Mouse (Mus musculus): Measurements from ENCODE around the gene Chtf18. TPM values are rescaled to one million over a fixed set of nuclear protein-coding genes. Genes with fewer than 3 reads are reported as not detected.
A peak's percentile ranks its signal among the peaks of the same experiment; 100 is the strongest.
"Not testable (repeated sequence)": the region's sequence is repeated elsewhere in the genome, so short reads cannot be mapped to it uniquely, and the experiment has no call there.

The Chtf18 gene
- polyA plus RNA-seq, 1 experiment from 2014 or later = 17.7 TPM

DNA sequence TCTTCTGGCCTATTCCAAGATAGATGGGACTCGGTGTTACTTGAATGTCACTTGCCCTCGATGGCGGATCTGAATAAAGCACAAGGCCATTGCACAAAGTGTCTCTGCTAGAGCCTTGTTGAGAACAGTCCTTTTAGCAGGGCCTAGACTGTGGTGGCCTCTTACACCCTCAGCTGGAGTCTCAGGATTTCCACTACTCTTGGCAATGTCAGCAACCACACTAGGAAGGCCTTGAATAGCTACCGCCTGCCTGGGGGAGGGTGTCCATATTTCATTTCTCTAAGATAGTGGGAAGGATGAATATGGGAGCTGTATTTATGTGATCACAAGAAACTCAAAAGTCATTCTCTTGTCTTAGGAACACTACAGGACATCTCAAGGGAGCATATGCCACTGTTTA, 21.0 kb upstream of the Chtf18 start:
- Histone ChIP-seq H3K9me3 (replicated peaks; ENCODE audit: control insufficient read depth, low read length) (no peaks in the 10 kb centered on the region), H3K4me2 (ENCODE audit: low read depth, low read length) (no peak overlapping the region), H3K4me3 (ENCODE audit: low read depth, low read length) (no peak overlapping the region), H3K4me1 (ENCODE audit: control insufficient read depth, insufficient read depth, low read length) (no peaks in the 10 kb centered on the region), H3K27me3 (ENCODE audit: control insufficient read depth, insufficient read depth, low read length) (no peaks in the 10 kb centered on the region), H3K27ac (replicated peaks; ENCODE audit: low read depth, low read length) (no peak overlapping the region), H3K36me3 (replicated peaks; ENCODE audit: control insufficient read depth, insufficient read depth, low read depth, low read length) (no peaks in the 10 kb centered on the region), H3K9ac (replicated peaks; ENCODE audit: low read length) (no peak overlapping the region)
- ATAC-seq (replicated peaks; ENCODE audit: insufficient number of reproducible peaks, low FRiP score, low TSS enrichment, low read depth) (no peak), DNase-seq (ENCODE audit: low spot score) (no peak)
- WGBS = 97% methylated on average over 4 of the region's 4 CpGs

DNA sequence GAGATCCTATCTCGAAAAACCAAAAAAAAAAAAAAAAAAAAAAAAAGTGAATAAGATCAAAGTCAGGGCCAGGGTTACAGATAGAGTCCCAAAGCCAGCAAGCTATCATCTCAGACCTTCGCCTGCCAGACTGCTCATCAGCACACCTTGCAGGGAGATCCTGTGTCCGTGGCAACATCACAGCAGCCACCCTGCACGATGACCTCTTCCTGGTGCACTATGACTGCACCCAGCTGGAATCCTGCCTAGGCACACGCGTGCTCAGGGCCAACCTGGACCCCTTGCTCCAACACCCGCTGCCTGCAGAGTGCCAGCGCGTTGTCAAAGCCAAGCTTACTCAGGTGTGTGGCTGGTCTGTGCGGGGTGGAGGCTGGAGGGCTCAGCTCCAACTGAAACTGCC, 17.1 kb upstream of the Chtf18 start:
- no peaks in the 10 kb centered on the region for H3K9me3 ChIP-seq (replicated peaks; ENCODE audit: control insufficient read depth, low read length)
- no peak for ATAC-seq (replicated peaks; ENCODE audit: insufficient number of reproducible peaks, low FRiP score, low TSS enrichment, low read depth)
- H3K27ac ChIP-seq (replicated peaks; ENCODE audit: low read depth, low read length) = no peak overlapping the region
- no peaks in the 10 kb centered on the region for H3K27me3 ChIP-seq (ENCODE audit: control insufficient read depth, insufficient read depth, low read length)
- DNase-seq (ENCODE audit: low spot score) = no peak
- H3K4me2 ChIP-seq (ENCODE audit: low read depth, low read length) = no peak overlapping the region
- no peaks in the 10 kb centered on the region for H3K36me3 ChIP-seq (replicated peaks; ENCODE audit: control insufficient read depth, insufficient read depth, low read depth, low read length)
- H3K4me1 ChIP-seq (ENCODE audit: control insufficient read depth, insufficient read depth, low read length) = no peaks in the 10 kb centered on the region
- WGBS = 78% methylated on average over 10 of the region's 10 CpGs
- no peak overlapping the region for H3K4me3 ChIP-seq (ENCODE audit: low read depth, low read length)
- no peak overlapping the region for H3K9ac ChIP-seq (replicated peaks; ENCODE audit: low read length)

DNA sequence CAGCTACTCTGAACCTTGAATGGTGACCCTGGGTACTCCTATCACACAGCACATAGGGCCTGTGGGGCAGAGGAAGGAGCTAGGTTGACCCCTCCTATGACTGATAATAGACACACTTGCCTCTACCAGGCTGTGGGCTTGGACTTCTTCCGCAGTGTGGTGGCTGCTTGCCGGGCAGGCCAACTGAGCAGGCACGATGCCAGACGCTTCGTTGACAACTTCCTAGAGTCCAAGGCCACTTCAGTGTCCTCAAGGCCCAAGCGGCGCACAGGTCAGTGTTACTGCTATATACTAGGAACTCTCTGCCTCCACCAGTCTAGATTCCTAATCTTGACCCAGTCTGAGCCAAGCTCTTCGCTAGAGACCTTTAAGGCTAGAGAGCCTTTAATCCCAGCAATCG, 16.6 kb upstream of the Chtf18 start:
- no peak for ATAC-seq (replicated peaks; ENCODE audit: insufficient number of reproducible peaks, low FRiP score, low TSS enrichment, low read depth)

DNA sequence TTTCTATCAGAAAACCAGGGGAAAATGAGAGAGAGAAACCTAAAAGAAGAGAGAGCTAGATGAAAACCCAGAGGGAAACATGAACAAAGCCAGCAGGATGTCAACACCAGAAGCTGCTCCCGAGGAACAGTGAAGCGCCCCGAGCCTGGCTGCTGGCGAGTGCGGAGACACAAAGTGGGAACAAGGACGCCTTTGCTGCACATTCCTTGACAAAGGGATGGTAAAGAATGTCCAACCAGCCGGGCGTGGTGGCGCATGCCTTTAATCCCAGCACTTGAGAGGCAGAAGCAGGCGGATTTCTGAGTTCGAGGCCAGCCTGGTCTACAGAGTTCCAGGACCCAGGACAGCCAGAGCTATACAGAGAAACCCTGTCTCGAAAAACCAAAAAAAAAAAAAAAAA, 14.3 kb upstream of the Chtf18 start:
- not testable (repeated sequence) for H3K4me3 ChIP-seq (ENCODE audit: low read depth, low read length); H3K4me2 ChIP-seq (ENCODE audit: low read depth, low read length); DNase-seq (ENCODE audit: low spot score); H3K36me3 ChIP-seq (replicated peaks; ENCODE audit: control insufficient read depth, insufficient read depth, low read depth, low read length); H3K4me1 ChIP-seq (ENCODE audit: control insufficient read depth, insufficient read depth, low read length); ATAC-seq (replicated peaks; ENCODE audit: insufficient number of reproducible peaks, low FRiP score, low TSS enrichment, low read depth); H3K27ac ChIP-seq (replicated peaks; ENCODE audit: low read depth, low read length); H3K9me3 ChIP-seq (replicated peaks; ENCODE audit: control insufficient read depth, low read length); H3K27me3 ChIP-seq (ENCODE audit: control insufficient read depth, insufficient read depth, low read length); H3K9ac ChIP-seq (replicated peaks; ENCODE audit: low read length)
- WGBS = 75% methylated on average over 12 of the region's 12 CpGs

More for the DNA sequence above, 16.6 kb upstream of the Chtf18 start:
- Histone ChIP-seq H3K4me1 (ENCODE audit: control insufficient read depth, insufficient read depth, low read length) (no peaks in the 10 kb centered on the region), H3K36me3 (replicated peaks; ENCODE audit: control insufficient read depth, insufficient read depth, low read depth, low read length) (no peaks in the 10 kb centered on the region), H3K4me3 (ENCODE audit: low read depth, low read length) (no peak overlapping the region), H3K9me3 (replicated peaks; ENCODE audit: control insufficient read depth, low read length) (no peaks in the 10 kb centered on the region), H3K4me2 (ENCODE audit: low read depth, low read length) (no peak overlapping the region), H3K27me3 (ENCODE audit: control insufficient read depth, insufficient read depth, low read length) (no peaks in the 10 kb centered on the region), H3K27ac (replicated peaks; ENCODE audit: low read depth, low read length) (no peak overlapping the region), H3K9ac (replicated peaks; ENCODE audit: low read length) (no peak overlapping the region)
- WGBS = 92% methylated on average over 9 of the region's 9 CpGs
- DNase-seq (ENCODE audit: low spot score) = no peak

DNA sequence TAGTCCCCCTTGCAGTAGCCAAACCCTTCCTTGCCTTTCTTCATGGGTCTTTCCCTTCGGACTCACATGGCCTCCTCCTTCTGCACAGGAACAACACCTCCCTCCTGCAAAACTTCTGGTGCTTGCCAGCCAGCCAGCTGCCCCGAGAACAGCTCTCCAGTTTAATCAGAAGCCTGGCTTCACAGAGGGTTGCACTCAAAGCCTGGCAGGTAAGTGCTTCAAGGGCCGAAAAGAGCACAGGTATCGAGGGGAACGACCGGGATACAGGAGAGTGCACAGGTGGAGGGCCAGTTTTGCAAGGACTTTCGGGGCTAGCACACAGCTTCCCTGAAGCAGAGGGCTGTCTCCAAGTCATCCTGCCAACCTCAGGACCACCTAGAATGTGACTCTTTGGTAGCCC, 11.6 kb upstream of the Chtf18 start:
- Histone ChIP-seq H3K27ac (replicated peaks; ENCODE audit: low read depth, low read length) (no peak overlapping the region), H3K4me2 (ENCODE audit: low read depth, low read length) (no peak overlapping the region), H3K4me1 (ENCODE audit: control insufficient read depth, insufficient read depth, low read length) (no peaks in the 10 kb centered on the region), H3K36me3 (replicated peaks; ENCODE audit: control insufficient read depth, insufficient read depth, low read depth, low read length) (no peaks in the 10 kb centered on the region), H3K4me3 (ENCODE audit: low read depth, low read length) (no peak overlapping the region), H3K9ac (replicated peaks; ENCODE audit: low read length) (no peak overlapping the region), H3K27me3 (ENCODE audit: control insufficient read depth, insufficient read depth, low read length) (no peaks in the 10 kb centered on the region), H3K9me3 (replicated peaks; ENCODE audit: control insufficient read depth, low read length) (no peaks in the 10 kb centered on the region)
- ATAC-seq (replicated peaks; ENCODE audit: insufficient number of reproducible peaks, low FRiP score, low TSS enrichment, low read depth) (no peak), DNase-seq (ENCODE audit: low spot score) (no peak)
- WGBS = 82% methylated on average over 7 of the region's 7 CpGs

DNA sequence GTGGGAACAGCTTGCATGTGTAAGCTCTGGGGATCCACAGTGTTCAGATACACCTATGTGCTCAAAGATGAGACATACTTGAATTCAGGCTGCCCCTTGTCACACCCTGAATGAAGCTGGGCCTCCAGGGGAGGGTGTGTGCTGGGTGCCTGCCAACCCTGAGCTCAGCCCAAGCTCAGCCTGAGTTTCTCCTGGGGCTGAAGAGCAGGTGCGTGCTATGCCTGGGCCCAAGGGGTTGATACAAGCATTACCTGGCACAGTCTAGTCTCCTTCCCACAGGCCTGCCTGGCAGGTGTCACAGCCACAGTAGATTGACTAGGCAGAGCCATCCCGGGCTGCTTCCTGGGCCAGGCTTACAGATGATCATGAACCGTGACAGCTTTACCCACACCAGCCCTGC, 8.5 kb upstream of the Chtf18 start, which contains the start of gene Mslnl:
Gene Mslnl, plus strand, starts transcription at position 298 of the 400 bp plus-strand sequence.
- no peak within 1 kb of the TSS for H3K9ac ChIP-seq (replicated peaks; ENCODE audit: low read length)
- H3K27ac ChIP-seq (replicated peaks; ENCODE audit: low read depth, low read length) = no peak within 1 kb of the TSS
- DNase-seq (ENCODE audit: low spot score) (no peak), ATAC-seq (replicated peaks; ENCODE audit: insufficient number of reproducible peaks, low FRiP score, low TSS enrichment, low read depth) (no peak)
- no peaks in the 10 kb centered on the region for H3K4me1 ChIP-seq (ENCODE audit: control insufficient read depth, insufficient read depth, low read length)
- H3K27me3 ChIP-seq (ENCODE audit: control insufficient read depth, insufficient read depth, low read length) = no peaks in the 10 kb centered on the region
- no peak within 1 kb of the TSS for H3K4me2 ChIP-seq (ENCODE audit: low read depth, low read length)
- 67% methylated on average over 3 of the region's 3 CpGs for WGBS
- no peaks in the 10 kb centered on the region for H3K36me3 ChIP-seq (replicated peaks; ENCODE audit: control insufficient read depth, insufficient read depth, low read depth, low read length)
- no peaks in the 10 kb centered on the region for H3K9me3 ChIP-seq (replicated peaks; ENCODE audit: control insufficient read depth, low read length)
- no peak within 1 kb of the TSS for H3K4me3 ChIP-seq (ENCODE audit: low read depth, low read length)

DNA sequence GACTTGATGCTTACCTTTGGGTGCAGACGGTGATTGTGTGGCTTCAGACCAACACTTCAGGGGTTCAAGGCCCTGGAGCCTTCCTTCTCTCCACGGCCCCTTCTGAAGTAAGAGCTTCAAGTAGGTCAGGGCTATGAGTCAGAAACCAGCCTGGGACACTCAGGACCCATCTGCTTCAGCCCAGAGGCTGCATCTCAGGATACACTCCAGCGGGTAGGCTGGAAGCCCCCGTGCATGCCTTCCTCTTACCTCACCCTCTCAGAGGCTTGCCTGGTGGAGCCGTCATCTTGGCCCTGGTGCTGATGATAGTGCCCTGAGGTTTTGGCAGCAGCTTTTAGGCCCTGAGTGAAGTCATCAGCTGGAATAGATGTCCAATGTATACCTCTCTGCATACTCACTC, 8.0 kb upstream of the Chtf18 start:
- Histone ChIP-seq H3K4me2 (ENCODE audit: low read depth, low read length) (no peak overlapping the region), H3K9ac (replicated peaks; ENCODE audit: low read length) (no peak overlapping the region), H3K27me3 (ENCODE audit: control insufficient read depth, insufficient read depth, low read length) (no peaks in the 10 kb centered on the region), H3K4me1 (ENCODE audit: control insufficient read depth, insufficient read depth, low read length) (no peaks in the 10 kb centered on the region), H3K27ac (replicated peaks; ENCODE audit: low read depth, low read length) (no peak overlapping the region), H3K9me3 (replicated peaks; ENCODE audit: control insufficient read depth, low read length) (no peaks in the 10 kb centered on the region), H3K4me3 (ENCODE audit: low read depth, low read length) (no peak overlapping the region), H3K36me3 (replicated peaks; ENCODE audit: control insufficient read depth, insufficient read depth, low read depth, low read length) (no peaks in the 10 kb centered on the region)
- DNase-seq (ENCODE audit: low spot score) (no peak), ATAC-seq (replicated peaks; ENCODE audit: insufficient number of reproducible peaks, low FRiP score, low TSS enrichment, low read depth) (no peak)
- 84% methylated on average over 5 of the region's 5 CpGs for WGBS

DNA sequence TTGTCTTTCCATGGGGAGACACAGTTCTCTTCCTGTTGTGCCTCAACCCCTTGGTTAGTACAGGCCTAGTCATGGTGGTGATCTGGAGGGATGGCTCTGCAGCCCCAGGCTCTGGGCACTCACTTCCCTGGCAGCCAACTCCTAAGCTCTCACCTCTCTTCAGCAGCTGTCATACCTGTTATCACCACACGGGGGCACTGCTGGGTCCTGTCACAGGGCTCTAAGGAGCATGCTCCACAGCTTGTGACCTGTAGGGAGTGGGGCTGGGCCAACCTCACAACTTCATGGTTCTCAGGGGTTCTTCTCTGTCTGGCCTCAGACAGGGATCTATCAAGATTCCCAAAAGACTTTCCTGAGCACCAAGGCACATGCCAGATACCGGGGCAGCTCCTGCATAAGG, 4.9 kb upstream of the Chtf18 start:
- H3K4me2 ChIP-seq (ENCODE audit: low read depth, low read length) = no peak overlapping the region
- no peaks in the 10 kb centered on the region for H3K36me3 ChIP-seq (replicated peaks; ENCODE audit: control insufficient read depth, insufficient read depth, low read depth, low read length)
- no peak overlapping the region for H3K27ac ChIP-seq (replicated peaks; ENCODE audit: low read depth, low read length)
- no peaks in the 10 kb centered on the region for H3K4me1 ChIP-seq (ENCODE audit: control insufficient read depth, insufficient read depth, low read length)
- no peaks in the 10 kb centered on the region for H3K9me3 ChIP-seq (replicated peaks; ENCODE audit: control insufficient read depth, low read length)
- H3K4me3 ChIP-seq (ENCODE audit: low read depth, low read length) = no peak overlapping the region
- ATAC-seq (replicated peaks; ENCODE audit: insufficient number of reproducible peaks, low FRiP score, low TSS enrichment, low read depth) (no peak), DNase-seq (ENCODE audit: low spot score) (peak; percentile 92)
- no peak overlapping the region for H3K9ac ChIP-seq (replicated peaks; ENCODE audit: low read length)
- no peaks in the 10 kb centered on the region for H3K27me3 ChIP-seq (ENCODE audit: control insufficient read depth, insufficient read depth, low read length)
- 19% methylated on average over 2 of the region's 2 CpGs for WGBS

DNA sequence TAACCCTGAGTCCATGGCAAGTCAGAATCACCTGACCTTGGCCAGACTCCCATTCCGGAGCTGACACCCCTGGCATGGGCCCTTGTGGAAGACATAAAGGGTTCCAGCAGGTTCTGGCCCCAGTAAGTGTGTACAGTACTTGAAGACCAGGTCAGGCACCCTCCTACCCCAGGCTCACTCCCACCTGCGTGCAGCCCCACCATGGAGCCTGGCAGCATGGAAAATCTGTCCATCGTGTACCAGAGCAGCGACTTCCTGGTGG, 721 bp upstream of the Chtf18 start:
- no peak for ATAC-seq (replicated peaks; ENCODE audit: insufficient number of reproducible peaks, low FRiP score, low TSS enrichment, low read depth)
- peaks cover 5% of the 10 kb centered on the region for H3K4me1 ChIP-seq (ENCODE audit: control insufficient read depth, insufficient read depth, low read length)
- H3K9ac ChIP-seq (replicated peaks; ENCODE audit: low read length) = peak overlapping the region; percentile 82
- no peaks in the 10 kb centered on the region for H3K27me3 ChIP-seq (ENCODE audit: control insufficient read depth, insufficient read depth, low read length)
- WGBS = 24% methylated on average over 4 of the region's 4 CpGs
- H3K36me3 ChIP-seq (replicated peaks; ENCODE audit: control insufficient read depth, insufficient read depth, low read depth, low read length) = no peaks in the 10 kb centered on the region
- H3K9me3 ChIP-seq (replicated peaks; ENCODE audit: control insufficient read depth, low read length) = no peaks in the 10 kb centered on the region
- H3K4me3 ChIP-seq (ENCODE audit: low read depth, low read length) = peak overlapping the region; percentile 58
- H3K27ac ChIP-seq (replicated peaks; ENCODE audit: low read depth, low read length) = no peak overlapping the region
- peak overlapping the region; percentile 92 for H3K4me2 ChIP-seq (ENCODE audit: low read depth, low read length)
- DNase-seq (ENCODE audit: low spot score) = no peak
